Mouse (Mus musculus) mouse embryonic stem cell (cell line): ENCODE data around the gene Gse1.

Experiments used
- in situ Hi-C, 2 experiments: fragments of 300-500 bp; cut with MboI; formaldehyde crosslinking; loops; 1 replicate in 1 of 2; 3 replicates in 1 of 2; pipeline ENCODE4 v1.14.3; 2019 to 2020; ENCODE audit warnings: low sequenced_read_pairs in 2 of 2, low pct_unique_long_range_greater_than_20kb in 1 of 2, mixed read lengths in 1 of 2; ENCODE audit not compliant: unreplicated experiment in 1 of 2

Gse1 gene

DNA sequence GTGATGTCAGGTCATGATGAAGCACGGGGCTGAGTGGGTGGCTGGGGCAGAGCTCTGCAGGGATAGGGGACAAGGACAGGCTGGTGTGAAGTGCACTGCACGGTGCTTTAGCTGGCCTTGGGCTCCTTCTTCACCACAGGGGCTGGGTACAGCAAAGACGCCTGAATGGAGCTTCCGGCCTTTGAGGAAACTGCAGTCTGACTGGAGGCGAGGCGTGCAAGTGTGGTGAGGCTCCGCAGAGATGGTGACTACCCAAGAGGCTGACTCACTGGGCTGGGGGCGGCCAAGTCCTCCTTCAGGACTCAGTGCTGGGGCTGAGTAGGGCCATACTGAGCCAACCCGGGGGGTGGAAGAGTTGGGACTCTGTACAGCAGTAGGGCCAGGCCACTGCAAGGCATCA, 22.3 kb upstream of the Gse1 start:
- in situ Hi-C loops: no loop called here

DNA sequence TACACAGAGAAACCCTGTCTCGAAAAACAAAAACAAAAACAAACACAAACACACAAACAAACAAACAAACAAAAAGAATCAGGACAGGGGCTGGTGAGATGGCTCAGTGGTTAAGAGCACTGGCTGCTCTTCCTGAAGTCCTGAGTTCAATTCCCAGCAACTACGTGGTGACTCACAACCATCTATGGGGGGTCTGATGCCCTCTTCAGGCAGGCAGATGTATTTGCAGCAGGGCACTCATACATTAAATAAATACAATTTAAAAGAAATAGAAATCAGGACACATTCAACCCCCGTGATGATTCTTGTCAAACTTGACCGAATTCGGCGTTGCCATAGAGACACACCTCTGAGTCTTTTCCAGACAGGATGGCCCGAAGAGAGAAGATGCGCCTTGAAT, 20.9 kb upstream of the Gse1 start:
- in situ Hi-C loops: no loop called here

DNA sequence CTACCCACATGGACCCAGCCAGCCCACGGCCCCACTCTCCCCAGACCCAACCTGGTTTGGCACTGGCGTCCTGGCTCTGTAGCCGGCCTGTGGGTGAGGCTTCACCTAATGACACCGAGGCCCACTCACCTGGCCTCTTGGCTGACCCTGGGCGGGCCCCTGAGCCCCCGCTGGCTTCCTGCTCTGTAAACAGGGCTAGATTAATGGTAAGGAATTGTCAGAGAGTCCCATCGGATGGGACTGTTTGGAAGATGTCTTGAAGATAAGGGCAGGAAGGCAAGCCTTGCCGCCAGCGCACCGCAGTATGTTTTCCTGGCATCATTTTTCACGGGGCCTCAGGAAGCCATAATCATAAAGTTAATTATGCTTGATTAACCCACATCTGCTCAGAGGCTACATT, 20.1 kb upstream of the Gse1 start:
- in situ Hi-C loops: no loop called here

DNA sequence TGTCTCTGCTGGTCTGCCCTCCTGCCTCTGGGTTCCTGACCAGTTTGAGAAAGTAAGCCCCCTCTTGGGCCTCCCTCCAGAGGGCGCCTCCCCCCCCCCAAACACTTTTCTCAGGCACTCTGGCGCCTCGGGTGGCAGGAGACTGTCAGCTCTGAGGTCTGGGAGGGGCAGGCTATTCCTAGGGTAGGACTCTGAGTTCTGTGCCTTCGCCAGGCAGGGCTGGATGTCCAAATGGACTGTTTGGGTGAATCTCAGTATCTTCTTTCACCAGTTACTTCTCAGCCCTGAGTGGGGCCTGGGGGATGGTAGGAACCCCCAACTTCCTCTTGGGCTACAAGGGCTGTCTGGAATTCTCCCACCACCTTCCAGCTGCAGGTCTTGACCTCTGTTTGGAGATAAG, 16.9 kb upstream of the Gse1 start:
- in situ Hi-C loops: no loop called here

DNA sequence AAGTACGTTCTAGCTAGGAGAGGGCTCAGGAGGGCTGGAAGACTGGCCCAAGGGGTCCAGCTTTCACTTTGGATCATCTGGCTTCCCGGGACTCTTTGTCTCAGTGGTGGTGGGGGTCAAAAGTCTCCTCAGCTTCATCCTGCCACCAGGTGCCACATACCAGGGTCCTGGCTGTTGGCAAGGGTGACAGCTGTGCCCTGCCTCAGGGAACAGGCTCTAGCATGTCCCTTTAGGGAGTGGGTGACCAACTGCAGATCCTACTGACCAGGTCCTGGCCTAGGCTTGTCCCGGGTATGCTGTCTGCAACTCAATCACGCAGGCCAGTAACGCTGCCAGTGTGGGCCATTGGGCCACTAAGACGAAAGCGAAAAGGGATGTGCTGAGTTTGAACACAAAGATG, 15.7 kb upstream of the Gse1 start:
- in situ Hi-C loops: no loop called here

DNA sequence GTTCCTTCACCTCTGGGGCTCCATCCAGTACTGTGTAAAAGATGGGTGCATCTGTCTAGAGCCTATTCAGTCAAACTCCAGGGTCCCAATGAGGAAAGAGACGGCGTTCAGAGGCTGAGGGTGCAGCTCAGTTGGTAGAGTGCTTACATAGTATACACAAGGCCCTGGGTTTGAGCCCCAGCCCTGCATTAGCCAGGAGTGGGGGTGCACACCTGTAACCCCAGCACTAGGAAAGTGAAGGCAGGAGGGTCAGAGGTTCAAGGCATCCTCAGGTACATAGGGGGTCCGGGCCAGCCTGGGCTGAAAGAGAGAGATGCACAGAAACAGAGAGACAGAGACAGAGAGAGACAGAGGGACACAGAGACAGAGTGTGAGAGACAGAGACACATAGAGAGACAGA, 15.0 kb upstream of the Gse1 start:
- in situ Hi-C loops: no loop called here

DNA sequence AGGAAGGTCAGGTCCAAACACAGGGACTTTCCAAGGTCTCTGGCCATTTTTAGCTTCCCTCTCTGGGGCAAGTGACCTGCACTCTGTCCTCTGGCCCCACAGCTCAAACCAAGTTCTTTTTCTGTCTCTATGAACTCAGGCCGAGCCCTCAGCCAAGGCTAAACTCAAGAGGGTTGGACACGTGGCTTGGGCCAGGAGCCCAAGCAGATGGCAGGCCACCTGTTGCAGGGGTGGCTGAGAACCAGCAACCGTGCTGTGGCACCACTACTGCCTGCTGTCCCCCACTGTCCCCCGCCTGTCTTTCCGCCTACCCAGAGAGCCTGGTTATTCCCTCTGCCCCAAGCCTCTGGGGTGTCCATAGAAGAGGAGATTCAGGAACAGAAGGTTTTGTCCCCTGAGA, 14.3 kb upstream of the Gse1 start:
- in situ Hi-C loops: no loop called here

DNA sequence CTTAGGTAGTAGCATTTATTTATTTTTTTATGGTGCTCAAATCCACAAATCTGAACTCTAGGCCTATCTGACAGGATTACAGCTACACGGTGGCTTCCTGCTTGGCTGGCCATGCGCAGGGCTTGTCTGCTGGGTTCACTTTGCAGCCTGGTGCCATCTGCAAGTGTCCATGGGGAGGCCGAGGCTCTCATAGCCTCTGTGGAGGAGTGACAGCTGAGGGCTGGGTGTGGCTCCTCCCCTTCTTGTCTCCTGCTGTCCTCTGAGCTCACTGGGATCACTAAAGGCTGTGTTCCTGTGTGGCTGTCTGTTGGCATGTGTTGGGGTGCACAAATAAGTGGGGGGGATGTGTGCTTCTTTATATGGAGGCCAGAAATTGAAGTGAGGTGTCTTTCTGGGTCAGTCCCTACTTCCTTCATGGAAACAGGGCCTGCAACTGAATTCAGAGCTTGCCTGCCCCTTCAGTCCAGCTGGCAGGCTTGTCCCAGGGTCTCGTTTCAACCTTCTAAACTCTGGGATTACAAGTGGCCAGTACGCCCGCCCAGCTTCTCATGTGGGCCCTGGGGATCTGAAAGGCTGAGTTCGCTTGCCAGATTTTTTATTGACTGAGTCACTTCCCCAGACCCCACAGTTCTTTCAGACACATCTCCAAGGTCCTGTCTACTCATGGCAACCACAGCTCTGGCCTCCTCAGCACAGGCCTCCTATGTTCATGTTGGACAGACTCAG, 12.7 kb upstream of the Gse1 start:
- in situ Hi-C loops: no loop called here

DNA sequence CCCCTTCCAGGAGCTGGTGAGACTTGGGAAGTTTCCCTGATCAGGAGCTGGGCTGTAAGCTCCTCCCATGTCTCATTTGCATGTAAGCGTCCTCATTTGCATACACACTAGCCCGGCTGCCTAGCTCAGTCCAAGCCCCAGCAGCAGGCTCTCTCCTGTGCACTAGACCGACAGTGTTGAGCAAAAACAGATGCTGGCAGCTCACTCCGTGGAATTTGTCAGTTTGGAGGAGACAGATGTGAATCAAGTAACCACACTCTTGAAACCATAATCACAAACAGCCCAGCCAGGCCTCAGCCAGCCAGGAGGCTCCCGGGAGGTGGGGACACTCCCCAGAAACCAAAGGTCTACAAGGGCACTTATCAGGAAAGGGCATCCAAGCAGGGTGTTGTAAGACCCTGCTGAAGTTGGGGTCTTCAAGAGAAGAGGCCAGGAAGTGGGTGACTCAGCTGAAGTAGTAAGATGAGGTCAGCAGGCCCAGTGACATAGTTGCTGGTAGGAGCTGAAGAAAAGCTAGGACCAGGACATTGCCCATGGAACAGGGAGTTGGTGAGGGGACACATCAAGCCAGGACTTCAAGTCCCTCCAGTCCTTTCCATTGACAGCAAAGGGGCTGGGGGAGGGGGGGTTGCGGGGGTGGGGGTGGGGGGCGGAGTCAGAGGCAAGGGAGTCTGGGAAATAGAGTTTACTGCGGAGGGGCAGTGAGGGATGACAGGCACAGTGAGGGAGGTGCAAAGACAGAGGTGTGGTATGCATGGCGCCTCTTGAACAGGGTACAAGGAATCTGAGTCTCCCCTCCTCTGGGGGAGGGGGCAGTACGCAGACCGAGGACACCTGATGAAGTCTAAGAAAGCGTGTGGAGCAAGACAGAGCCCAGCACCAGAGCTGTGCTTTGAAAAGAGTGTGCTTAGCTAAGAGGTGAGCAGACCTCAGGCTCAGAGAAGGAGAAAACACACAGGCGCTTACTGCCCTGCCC, 11.1 kb upstream of the Gse1 start:
- in situ Hi-C loops: no loop called here

DNA sequence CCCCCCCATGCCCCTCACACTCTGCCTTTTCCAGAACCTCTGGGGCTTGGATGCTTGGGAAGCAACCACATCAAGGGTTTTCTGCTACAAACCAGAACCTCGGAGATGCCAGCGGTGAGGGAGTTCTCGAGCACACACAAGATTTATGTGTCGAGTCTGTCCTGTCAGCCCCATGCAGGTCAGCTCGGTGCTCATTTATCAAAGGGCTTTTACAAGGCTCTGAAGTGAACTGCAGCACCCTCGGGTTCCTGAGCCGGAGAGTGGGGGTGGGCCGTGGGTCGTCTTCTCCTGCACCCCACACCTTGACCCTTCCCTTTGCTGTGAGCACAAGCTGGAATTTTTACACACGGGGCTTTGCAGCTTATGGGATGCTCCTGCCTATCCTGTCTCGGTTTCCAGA, 5.7 kb upstream of the Gse1 start:
- in situ Hi-C loops: no loop called here

DNA sequence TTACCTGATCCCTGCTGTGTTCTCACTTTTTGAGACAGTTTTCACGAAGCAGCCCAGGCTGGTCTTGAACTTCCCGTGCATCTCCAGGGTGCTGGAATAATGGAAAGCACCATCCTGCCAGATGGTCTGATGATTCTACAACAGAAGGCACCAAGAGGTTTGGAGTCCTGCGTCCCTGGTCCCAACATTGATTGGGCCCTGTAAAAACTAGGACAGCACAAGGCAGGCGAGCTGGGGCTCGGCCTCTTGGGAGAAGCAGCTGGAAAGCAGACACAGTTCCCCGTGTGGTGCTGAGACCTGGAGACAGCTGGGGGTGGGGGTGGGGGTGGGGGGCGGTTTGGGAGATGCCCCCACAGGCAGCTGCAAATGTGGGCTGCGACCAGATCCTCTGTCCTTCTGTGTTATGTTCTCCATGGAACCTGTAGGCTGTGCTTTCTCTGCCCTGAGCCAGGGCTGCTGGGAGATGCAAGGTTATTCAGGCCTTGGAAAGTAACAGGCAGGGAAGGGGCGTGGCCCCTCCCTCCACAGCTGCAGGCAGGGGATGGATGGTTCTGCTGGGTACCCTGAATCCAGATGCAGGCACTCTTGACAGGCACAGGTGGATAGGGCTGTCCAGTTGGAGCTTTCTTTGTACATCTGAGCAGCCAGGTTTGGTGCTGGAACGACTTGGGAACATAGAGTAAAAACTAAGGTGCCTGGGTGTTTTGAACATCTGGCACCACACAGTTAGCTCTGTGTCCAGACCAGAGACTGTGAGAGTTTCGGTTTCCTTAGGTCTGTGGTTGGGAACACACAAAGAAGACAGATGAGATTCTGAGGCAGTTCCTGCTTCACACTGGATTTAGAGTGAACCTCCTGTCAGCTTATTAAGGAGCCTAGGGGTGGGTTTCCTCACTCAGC, 3.5 kb upstream of the Gse1 start:
- in situ Hi-C loops: no loop called here

DNA sequence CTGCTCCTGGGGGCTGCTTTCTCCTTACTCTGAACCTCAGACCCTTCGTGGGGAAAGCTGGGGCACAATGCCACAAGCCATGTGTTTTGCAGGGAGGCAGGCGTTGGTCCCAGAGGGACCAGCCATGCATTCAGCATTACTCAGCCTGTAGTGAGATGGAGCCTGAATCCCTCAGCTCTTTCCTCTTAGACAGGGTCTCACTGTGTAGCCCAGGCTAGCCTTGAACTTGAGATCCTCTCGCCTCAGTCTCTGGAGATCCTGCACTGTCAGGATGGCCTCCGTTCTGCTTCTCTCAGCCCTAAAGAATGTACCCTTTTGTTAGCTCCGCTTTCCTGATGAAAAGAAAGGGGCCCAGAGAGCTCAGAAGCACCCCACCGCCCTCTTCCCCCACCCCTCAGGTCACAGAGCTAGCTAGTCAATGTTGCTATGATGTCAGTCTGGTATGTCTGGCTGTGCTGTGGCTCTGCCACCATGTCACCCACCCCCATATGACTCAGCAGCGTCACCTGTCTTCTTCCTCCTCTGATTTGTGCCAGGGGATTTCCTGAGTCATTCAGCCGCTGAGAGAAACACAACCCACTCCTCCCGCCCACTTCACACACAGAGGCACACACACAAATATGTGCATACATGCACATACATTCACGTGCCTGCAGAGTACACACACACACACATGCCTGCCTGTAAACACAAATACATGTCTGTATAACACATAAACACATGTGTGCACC, 2.7 kb upstream of the Gse1 start:
- in situ Hi-C loops: no loop called here

DNA sequence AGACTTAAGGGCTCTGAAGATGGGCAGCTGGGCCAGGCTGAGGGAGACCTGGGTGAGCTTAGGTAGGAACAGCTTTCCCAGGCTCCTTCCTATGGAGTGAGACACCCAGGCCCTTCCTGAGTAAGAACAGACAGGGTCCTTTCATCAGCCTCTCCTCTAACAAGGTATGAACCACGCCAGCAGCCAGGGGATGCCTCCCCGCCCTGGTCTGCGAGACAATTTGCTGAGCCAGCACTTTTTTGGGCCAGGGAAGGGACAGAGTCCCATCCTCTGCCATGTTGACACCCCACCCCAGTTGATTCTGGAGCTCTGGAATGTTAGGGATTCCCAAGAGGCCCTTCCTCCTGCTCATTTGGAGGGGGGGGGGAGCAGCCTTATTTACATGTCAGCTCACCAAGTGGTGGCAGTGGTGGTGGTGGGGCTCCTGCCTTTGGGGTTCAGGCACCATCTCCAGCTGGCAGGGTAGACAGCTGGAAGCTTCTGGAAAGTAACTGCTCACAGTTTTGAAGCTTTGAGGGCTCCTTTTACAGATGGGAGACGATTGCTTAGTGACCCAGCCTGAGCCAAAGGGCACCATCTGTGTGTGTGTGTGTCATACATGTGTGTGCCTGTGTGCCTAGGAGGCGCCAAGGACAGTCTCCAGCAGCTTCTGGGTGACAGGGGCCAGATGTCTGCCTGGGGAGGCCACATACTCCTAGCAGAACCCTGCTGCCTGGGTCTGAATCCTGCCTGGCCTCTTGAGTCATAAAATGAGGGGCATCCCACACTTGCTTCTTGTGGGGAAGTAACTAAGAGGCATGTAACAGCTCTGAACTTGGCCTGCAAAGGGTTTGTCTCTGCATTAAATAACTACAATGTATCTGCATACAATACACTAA, 1.3 kb upstream of the Gse1 start:
- in situ Hi-C loops: no loop called here

DNA sequence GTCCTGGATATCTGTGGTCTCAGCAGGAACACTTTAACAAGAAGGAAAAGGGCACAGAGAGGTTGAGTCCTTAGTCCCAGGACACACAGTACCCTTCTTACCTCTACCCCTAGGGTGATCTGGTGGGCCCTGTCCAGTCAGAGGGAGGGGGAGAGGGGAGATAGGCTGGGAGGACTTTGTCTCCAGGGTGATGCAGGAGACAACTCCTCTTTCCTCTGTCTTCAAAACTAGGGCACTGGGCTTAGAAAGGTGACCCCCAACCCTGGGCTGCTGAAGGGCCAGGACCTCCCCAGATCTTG, 729 bp upstream of the Gse1 start:
- in situ Hi-C loops: no loop called here

DNA sequence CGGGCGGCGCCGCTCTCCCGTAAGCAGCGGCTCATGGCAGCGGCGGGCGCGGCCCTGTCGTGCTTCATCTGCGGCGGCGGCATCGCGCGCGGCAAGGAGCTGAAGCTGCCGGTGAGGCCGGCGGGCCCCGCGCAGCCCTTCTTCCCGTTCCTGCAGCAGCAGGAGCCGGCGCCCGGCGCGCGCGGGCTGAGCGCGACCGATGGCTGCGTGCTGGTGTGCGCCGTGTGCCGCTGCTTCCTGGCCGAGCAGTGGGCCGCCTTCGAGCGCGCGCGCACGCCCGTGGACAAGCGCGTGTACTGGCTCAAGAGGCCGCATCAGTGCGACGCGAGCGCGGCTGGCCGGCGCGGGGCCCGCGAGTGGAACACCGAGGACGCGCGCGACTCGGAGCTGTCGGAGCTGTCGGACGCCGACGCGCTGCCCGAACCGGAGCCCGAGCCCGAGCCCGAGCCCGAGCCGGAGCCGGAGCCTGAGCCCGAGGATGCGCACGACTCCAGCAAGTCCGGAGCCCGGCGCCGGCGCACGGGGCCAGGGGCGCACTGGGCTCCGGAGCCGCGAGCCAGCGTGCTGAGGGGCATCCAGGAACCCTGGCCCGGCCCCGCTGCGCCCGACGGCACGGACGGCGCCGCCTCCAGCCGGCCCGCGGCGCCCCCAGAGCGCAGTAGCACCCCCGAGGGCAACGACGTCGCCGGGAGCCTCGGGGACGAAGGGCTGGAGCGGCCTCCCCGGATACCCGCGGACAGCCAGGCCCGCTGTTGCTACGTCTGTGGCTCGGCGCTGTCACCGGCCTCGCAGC, 721 bp downstream of the Gse1 start:
- in situ Hi-C loops: no loop called here

DNA sequence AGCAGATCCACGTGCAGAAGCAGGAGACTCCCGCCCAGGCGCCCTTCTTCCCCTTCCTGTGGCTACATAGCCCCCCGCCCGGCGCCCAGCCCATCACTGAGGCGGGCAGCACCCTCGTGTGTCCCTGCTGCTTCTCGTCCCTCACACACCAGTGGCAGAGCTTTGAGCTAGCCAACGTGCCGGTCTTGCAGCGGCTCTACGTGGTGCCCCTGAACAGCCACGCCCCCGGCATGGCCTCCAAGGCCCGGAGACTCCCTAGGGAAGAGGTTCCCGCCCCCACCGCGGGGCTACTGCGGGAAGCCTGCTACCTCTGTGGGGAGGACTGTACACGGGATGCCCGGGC, 1.3 kb downstream of the Gse1 start:
- in situ Hi-C loops: no loop called here

DNA sequence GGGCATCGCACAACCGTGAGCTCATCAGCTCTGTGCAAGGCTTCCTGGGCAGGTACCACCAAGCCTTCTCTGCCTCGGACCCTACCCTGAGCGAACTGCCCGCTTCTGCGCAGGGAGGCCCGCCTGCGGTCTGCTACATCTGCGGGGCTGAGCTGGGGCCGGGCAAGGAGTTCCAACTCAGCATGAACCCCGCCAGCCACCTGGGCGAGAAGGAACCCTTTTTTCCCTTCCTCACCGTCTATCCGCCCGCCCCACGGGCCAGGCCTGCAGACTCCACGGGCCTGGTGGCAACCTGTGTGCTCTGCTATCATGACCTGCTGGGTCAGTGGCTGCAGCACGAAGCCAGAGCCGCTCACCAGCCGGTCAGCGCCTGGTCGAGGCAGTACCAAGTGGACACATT, 1.8 kb downstream of the Gse1 start:
- in situ Hi-C loops: no loop called here
